Mouse (Mus musculus) thymus, adult 2 months (tissue): ENCODE measurements around the gene Gm4177.
"Not testable (repeated sequence)": the region's sequence is repeated elsewhere in the genome, so short reads cannot be mapped to it uniquely, and the experiment has no call there.

Experiments
- CTCF ChIP-seq: fragments of 200-500 bp; IDR thresholded peaks from 2 replicates; pipeline ENCODE4 v1.5.1; 2012; ENCODE audit warnings: mild to moderate bottlenecking, control low read depth, low read length, moderate library complexity, borderline replicate concordance; ENCODE audit not compliant: control insufficient read depth, poor library complexity, insufficient read depth; ENCODE audit errors: extremely low read depth
- POLR2A ChIP-seq: fragments of 200-500 bp; IDR thresholded peaks from 2 replicates; pipeline ENCODE4 v1.6.1; 2012; ENCODE audit warnings: mild to moderate bottlenecking, low read length, control low read depth, moderate library complexity; ENCODE audit not compliant: control insufficient read depth, poor library complexity, insufficient read depth; ENCODE audit errors: extremely low read depth

DNA sequence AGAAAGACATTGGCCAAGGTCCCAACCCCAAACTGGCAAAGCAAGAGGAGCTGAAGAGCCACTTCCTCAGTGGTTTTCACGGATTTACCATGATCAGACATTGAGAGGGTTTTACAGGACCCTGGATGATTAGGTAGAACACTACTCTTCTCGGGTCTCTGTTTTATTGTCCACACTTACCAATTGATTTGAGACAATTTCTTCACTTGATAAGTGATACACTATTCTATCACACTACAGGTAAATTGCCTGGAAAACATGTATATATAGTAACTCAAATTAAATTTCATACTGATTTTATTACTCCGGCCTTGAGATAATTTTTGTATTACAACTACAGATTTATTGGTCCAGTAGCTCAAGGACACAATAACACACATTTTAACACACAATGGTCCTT is at the start of gene Gm4177:
- not testable (repeated sequence) for TF ChIP-seq CTCF, POLR2A
